Mouse (Mus musculus): Measurements from ENCODE around the gene Chst5. TPM values are rescaled to one million over a fixed set of nuclear protein-coding genes. Genes with fewer than 3 reads are reported as not detected.
A peak's percentile ranks its signal among the peaks of the same experiment; 100 is the strongest.

Gene Chst5
- polyA plus RNA-seq, 1 experiment from 2014 or later = 5.3 TPM

GRCm38 (mm10) chr8:111932580-111933336 lies 22.5 kb upstream of the Chst5 start:
- WGBS = 20% methylated on average over 19 of the region's 19 CpGs
- DNase-seq (ENCODE audit: low spot score) (peak; percentile 87), ATAC-seq (peak; percentile 78)
- peaks cover 5% of the 10 kb centered on the region; the same call in 1 of the 2 replicates for H3K4me1 ChIP-seq (ENCODE audit: insufficient read depth, low read depth, low read length)
- no peaks in the 10 kb centered on the region for H3K36me3 ChIP-seq (ENCODE audit: insufficient read depth, low read length)
- H3K4me3 ChIP-seq (ENCODE audit: low read depth, low read length) = peak overlapping the region; percentile 57
- H3K27me3 ChIP-seq (replicated peaks; ENCODE audit: insufficient read depth, low read length) = no peaks in the 10 kb centered on the region
- TF ChIP-seq EP300 (IDR thresholded peaks at IDR 0.05) = no peak
- TF ChIP-seq CTCF (IDR thresholded peaks at IDR 0.05) = no peak
- H3K9ac ChIP-seq (replicated peaks; ENCODE audit: low read depth) = no peak overlapping the region
- H3K27ac ChIP-seq (ENCODE audit: low read length) = 0 out of 2 replicates have a peak overlapping the region, but pooled peaks have one; percentile 5
- H3K9me3 ChIP-seq (ENCODE audit: low read length) = no peaks in the 10 kb centered on the region
- peak overlapping the region; percentile 95 for H3K4me2 ChIP-seq (replicated peaks; ENCODE audit: low read depth, low read length)

GRCm38 (mm10) chr8:111931721-111932120 lies 21.5 kb upstream of the Chst5 start:
- WGBS = 73% methylated on average over 16 of the region's 16 CpGs
- H3K4me3 ChIP-seq (ENCODE audit: low read depth, low read length) = no peak overlapping the region
- H3K27me3 ChIP-seq (replicated peaks; ENCODE audit: insufficient read depth, low read length) = no peaks in the 10 kb centered on the region
- peaks cover 5% of the 10 kb centered on the region; the same call in 1 of the 2 replicates for H3K4me1 ChIP-seq (ENCODE audit: insufficient read depth, low read depth, low read length)
- no peaks in the 10 kb centered on the region for H3K9me3 ChIP-seq (ENCODE audit: low read length)
- no peak overlapping the region for H3K4me2 ChIP-seq (replicated peaks; ENCODE audit: low read depth, low read length)
- H3K36me3 ChIP-seq (ENCODE audit: insufficient read depth, low read length) = no peaks in the 10 kb centered on the region
- ATAC-seq (no peak), DNase-seq (ENCODE audit: low spot score) (no peak)
- no peak for TF ChIP-seq EP300 (IDR thresholded peaks at IDR 0.05)
- TF ChIP-seq CTCF (IDR thresholded peaks at IDR 0.05) = no peak
- H3K9ac ChIP-seq (replicated peaks; ENCODE audit: low read depth) = no peak overlapping the region
- no peak overlapping the region for H3K27ac ChIP-seq (ENCODE audit: low read length)

DNA sequence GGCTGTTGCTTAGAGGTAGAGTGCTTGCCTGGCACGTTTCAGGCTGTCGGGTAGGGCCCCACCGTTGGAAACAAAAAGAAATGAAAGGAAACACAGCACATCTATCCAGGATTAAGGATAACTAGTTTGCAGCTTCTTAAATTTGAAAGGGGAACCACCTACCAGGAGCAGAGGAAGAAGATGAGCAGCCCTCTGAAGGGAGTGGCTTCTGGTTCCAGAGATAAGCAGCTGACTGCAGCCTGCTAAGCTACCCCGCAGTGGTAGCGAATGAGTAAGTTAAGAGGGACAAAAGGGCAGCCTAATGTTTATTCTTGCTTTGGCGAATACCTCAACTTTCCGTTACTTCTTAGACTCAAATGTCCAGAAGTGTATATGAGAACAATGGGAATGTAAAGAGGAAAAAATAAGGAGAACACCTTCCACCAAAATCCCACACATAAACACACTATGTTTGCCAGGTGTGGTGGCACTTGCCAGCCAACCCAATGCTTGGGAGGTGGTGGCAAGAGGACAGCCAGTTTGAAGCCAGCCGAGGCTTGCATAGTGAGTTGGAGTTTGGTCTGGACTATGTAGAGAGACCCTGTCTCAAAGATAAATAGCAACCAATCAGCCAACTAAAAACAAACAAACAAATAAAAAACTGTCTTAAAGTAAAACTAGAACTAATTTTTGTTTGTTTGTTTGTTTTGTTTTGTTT lies 19.5 kb upstream of the Chst5 start:
- no peak overlapping the region for H3K9ac ChIP-seq (replicated peaks; ENCODE audit: low read depth)
- 52% methylated on average over 8 of the region's 8 CpGs for WGBS
- ATAC-seq (no peak), DNase-seq (ENCODE audit: low spot score) (no peak)
- no peaks in the 10 kb centered on the region for H3K27me3 ChIP-seq (replicated peaks; ENCODE audit: insufficient read depth, low read length)
- H3K4me2 ChIP-seq (replicated peaks; ENCODE audit: low read depth, low read length) = no peak overlapping the region
- H3K27ac ChIP-seq (ENCODE audit: low read length) = no peak overlapping the region
- no peak overlapping the region for H3K4me3 ChIP-seq (ENCODE audit: low read depth, low read length)
- no peaks in the 10 kb centered on the region for H3K36me3 ChIP-seq (ENCODE audit: insufficient read depth, low read length)
- H3K9me3 ChIP-seq (ENCODE audit: low read length) = no peaks in the 10 kb centered on the region
- H3K4me1 ChIP-seq (ENCODE audit: insufficient read depth, low read depth, low read length) = peaks cover 5% of the 10 kb centered on the region; the same call in 1 of the 2 replicates
- TF ChIP-seq EP300 (IDR thresholded peaks at IDR 0.05) (no peak), CTCF (IDR thresholded peaks at IDR 0.05) (no peak)

- Histone ChIP-seq H3K4me1 (ENCODE audit: insufficient read depth, low read depth, low read length) (no peaks in the 10 kb centered on the region), H3K36me3 (ENCODE audit: insufficient read depth, low read length) (no peaks in the 10 kb centered on the region), H3K4me3 (ENCODE audit: low read depth, low read length) (no peak overlapping the region), H3K27me3 (replicated peaks; ENCODE audit: insufficient read depth, low read length) (no peaks in the 10 kb centered on the region), H3K4me2 (replicated peaks; ENCODE audit: low read depth, low read length) (no peak overlapping the region), H3K9ac (replicated peaks; ENCODE audit: low read depth) (no peak overlapping the region), H3K27ac (ENCODE audit: low read length) (no peak overlapping the region), H3K9me3 (ENCODE audit: low read length) (no peaks in the 10 kb centered on the region)
- DNase-seq (ENCODE audit: low spot score) (no peak), ATAC-seq (no peak)
- TF ChIP-seq EP300 (IDR thresholded peaks at IDR 0.05) (no peak), CTCF (IDR thresholded peaks at IDR 0.05) (no peak)
- WGBS = 63% methylated on average over 7 of the region's 7 CpGs
These were observed 14.7 kb upstream of the Chst5 start for GRCm38 (mm10) chr8:111924976-111925375.

DNA sequence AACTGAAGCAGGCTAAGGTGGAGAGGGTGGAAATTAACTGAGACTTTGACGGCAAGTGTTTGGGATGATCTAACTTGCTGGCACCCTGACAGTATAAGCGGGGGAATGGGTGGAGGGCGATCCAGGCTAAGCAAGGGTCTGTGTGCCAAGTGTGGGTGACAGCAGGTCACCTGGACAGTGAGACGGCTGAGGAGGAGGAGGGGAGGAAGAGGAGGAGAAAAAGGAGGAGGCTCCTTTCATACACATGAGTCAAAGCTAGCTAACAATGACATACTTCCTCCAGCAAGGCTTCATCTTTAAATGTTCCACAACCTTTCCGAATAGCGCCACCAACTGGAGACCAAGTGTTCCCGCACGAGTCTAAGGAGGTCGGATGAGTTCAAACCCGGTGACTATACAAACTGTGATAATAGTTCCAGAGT lies 13.1 kb upstream of the Chst5 start:
- Histone ChIP-seq H3K4me1 (ENCODE audit: insufficient read depth, low read depth, low read length) (no peaks in the 10 kb centered on the region), H3K4me2 (replicated peaks; ENCODE audit: low read depth, low read length) (peak overlapping the region; percentile 48), H3K27ac (ENCODE audit: low read length) (no peak overlapping the region), H3K9ac (replicated peaks; ENCODE audit: low read depth) (no peak overlapping the region), H3K27me3 (replicated peaks; ENCODE audit: insufficient read depth, low read length) (no peaks in the 10 kb centered on the region), H3K4me3 (ENCODE audit: low read depth, low read length) (0 out of 2 replicates have a peak overlapping the region, but pooled peaks have one; percentile 15), H3K36me3 (ENCODE audit: insufficient read depth, low read length) (no peaks in the 10 kb centered on the region), H3K9me3 (ENCODE audit: low read length) (no peaks in the 10 kb centered on the region)
- TF ChIP-seq CTCF (IDR thresholded peaks at IDR 0.05) (peak; percentile 82), EP300 (IDR thresholded peaks at IDR 0.05) (no peak)
- DNase-seq (ENCODE audit: low spot score) (peak; percentile 88), ATAC-seq (peak; percentile 86)
- 15% methylated on average over 10 of the region's 10 CpGs for WGBS

- WGBS = 66% methylated on average over 4 of the region's 4 CpGs
- no peaks in the 10 kb centered on the region for H3K27me3 ChIP-seq (replicated peaks; ENCODE audit: insufficient read depth, low read length)
- H3K9me3 ChIP-seq (ENCODE audit: low read length) = no peaks in the 10 kb centered on the region
- no peaks in the 10 kb centered on the region for H3K4me1 ChIP-seq (ENCODE audit: insufficient read depth, low read depth, low read length)
- TF ChIP-seq EP300 (IDR thresholded peaks at IDR 0.05) (no peak), CTCF (IDR thresholded peaks at IDR 0.05) (no peak)
- no peak overlapping the region for H3K4me3 ChIP-seq (ENCODE audit: low read depth, low read length)
- no peak overlapping the region for H3K4me2 ChIP-seq (replicated peaks; ENCODE audit: low read depth, low read length)
- ATAC-seq (no peak), DNase-seq (ENCODE audit: low spot score) (no peak)
- H3K36me3 ChIP-seq (ENCODE audit: insufficient read depth, low read length) = no peaks in the 10 kb centered on the region
- no peak overlapping the region for H3K9ac ChIP-seq (replicated peaks; ENCODE audit: low read depth)
- no peak overlapping the region for H3K27ac ChIP-seq (ENCODE audit: low read length)
These were observed 10.7 kb upstream of the Chst5 start for GRCm38 (mm10) chr8:111920971-111921370.

All from lung, postnatal 0 days (tissue).